Mouse (Mus musculus): ENCODE data around the gene Pnldc1. TPM values are rescaled to one million over a fixed set of nuclear protein-coding genes. Genes with fewer than 3 reads are reported as not detected.

Pnldc1 gene
- polyA plus RNA-seq, 1 experiment from 2014 or later, result 2.2 TPM

DNA sequence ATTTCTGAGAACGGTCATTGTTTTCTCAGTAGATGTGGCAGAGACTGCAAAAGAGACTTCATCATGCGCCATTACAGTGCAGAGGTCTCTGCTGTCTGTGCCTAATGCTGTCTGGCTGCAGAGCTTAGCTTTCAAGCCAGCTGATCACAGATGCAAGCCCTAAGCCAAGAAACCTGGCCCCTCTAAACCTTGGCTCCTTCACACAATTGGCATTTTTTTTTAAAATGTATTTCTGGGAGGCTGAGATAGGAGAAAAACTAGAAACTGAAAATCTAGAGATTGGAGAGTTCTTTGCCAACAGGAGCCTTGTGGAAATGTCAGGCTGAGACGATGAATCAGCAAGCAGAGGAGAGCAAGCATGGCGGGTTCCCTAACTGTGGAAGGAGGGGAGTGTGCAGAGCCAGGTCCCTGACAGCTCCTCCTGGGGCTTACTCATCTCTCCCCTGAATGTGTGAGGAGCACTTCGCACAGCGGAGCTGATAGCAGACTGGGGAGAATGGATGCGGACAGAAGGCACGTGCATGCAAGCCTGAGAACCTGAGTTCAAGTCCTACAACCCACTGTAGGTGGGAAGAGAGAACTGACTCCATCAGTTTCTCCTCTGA, 60.1 kb downstream of the Pnldc1 start:
- WGBS, result 69% methylated on average over 8 of the region's 8 CpGs
- ATAC-seq, result peak; percentile 89
- no peaks in the 10 kb centered on the region for H3K27me3 ChIP-seq (replicated peaks; ENCODE audit: control insufficient read depth, insufficient read depth, low read length)

DNA sequence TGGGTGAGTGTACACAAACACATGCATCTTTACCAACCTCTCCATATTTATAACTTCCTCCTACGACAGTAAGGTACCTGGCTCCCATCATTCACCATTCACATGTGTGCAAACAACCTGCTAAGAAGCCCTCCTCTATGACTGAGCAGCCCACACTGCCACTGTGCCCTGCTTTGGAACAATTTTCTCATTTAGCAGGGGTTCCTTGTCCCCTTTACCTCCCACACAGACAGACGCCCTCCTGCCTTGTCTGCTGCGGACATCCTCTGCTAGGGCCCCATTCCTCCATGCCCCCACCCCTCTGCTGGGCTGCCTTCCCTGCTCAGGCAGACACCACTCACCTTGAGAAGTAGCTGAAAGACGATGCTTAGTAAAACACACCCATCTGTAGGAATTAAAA, 62.3 kb downstream of the Pnldc1 start:
- no peak overlapping the region for H3K9ac ChIP-seq (replicated peaks; ENCODE audit: low read depth, low read length)
- H3K4me1 ChIP-seq (replicated peaks; ENCODE audit: control insufficient read depth, insufficient read depth, low read length), result 0 out of 2 replicates have a peak, but pooled peaks cover 3% of the 10 kb centered on the region
- 73% methylated on average over 4 of the region's 4 CpGs for WGBS

More for the DNA sequence above, 60.1 kb downstream of the Pnldc1 start:
- Histone ChIP-seq H3K4me2 (ENCODE audit: low read length) (no peak overlapping the region), H3K9ac (replicated peaks; ENCODE audit: low read depth, low read length) (no peak overlapping the region), H3K36me3 (ENCODE audit: control insufficient read depth, insufficient read depth) (no peaks in the 10 kb centered on the region), H3K4me3 (replicated peaks; ENCODE audit: low read length) (no peak overlapping the region), H3K27ac (ENCODE audit: low read length) (no peak overlapping the region), H3K4me1 (replicated peaks; ENCODE audit: control insufficient read depth, insufficient read depth, low read length) (0 out of 2 replicates have a peak, but pooled peaks cover 3% of the 10 kb centered on the region), H3K9me3 (ENCODE audit: control insufficient read depth, low read length) (no peaks in the 10 kb centered on the region)

DNA sequence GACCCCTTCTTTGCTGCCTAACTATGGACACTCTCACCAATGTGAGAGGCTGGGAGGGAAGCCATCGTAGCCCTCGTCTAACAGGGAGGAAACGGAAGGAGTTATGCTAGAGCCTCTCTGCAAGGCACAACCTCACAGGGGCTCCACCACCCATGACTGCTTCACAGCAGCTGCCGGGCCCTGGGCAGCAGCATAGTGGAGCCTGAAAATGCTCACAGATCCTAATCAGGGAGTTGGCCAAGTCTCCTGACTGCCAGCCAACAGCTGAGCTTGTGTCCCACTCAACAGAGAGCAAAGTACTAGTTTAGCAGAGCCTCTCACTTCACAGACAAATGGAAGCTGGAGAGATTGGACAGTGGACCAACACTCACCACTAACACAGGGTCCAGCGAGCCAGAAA, 63.6 kb downstream of the Pnldc1 start:
- Histone ChIP-seq H3K4me2 (ENCODE audit: low read length) (no peak overlapping the region), H3K4me3 (replicated peaks; ENCODE audit: low read length) (no peak overlapping the region), H3K9me3 (ENCODE audit: control insufficient read depth, low read length) (no peaks in the 10 kb centered on the region), H3K4me1 (replicated peaks; ENCODE audit: control insufficient read depth, insufficient read depth, low read length) (0 out of 2 replicates have a peak, but pooled peaks cover 3% of the 10 kb centered on the region), H3K27me3 (replicated peaks; ENCODE audit: control insufficient read depth, insufficient read depth, low read length) (no peaks in the 10 kb centered on the region), H3K36me3 (ENCODE audit: control insufficient read depth, insufficient read depth) (no peaks in the 10 kb centered on the region), H3K9ac (replicated peaks; ENCODE audit: low read depth, low read length) (no peak overlapping the region), H3K27ac (ENCODE audit: low read length) (no peak overlapping the region)
- ATAC-seq, result no peak
- WGBS, result 68% methylated on average over 5 of the region's 5 CpGs

More for the DNA sequence above, 62.3 kb downstream of the Pnldc1 start:
- no peak overlapping the region for H3K4me3 ChIP-seq (replicated peaks; ENCODE audit: low read length)
- no peaks in the 10 kb centered on the region for H3K9me3 ChIP-seq (ENCODE audit: control insufficient read depth, low read length)
- H3K36me3 ChIP-seq (ENCODE audit: control insufficient read depth, insufficient read depth), result no peaks in the 10 kb centered on the region
- H3K4me2 ChIP-seq (ENCODE audit: low read length), result no peak overlapping the region
- ATAC-seq, result no peak
- no peak overlapping the region for H3K27ac ChIP-seq (ENCODE audit: low read length)
- H3K27me3 ChIP-seq (replicated peaks; ENCODE audit: control insufficient read depth, insufficient read depth, low read length), result no peaks in the 10 kb centered on the region

DNA sequence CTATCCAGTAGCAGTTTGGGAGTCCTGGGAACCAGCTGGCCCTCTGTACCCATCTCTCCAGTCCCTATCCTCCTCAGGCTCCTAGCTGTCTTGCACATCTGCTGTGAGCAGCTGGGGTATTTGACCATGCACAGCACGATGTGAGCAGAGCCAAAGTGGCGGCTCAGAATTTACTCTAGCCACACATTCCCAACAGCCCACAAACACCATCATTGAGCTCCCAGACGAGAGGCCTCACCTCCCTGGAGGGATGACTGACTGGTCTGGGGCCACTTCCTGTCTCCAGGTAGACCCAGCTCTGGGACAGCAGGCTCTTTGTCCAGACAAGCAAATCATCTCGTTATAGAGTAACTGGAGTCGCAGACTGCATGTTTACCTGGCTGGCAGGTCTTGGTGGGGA, 64.2 kb downstream of the Pnldc1 start:
- no peak overlapping the region for H3K9ac ChIP-seq (replicated peaks; ENCODE audit: low read depth, low read length)
- no peak overlapping the region for H3K4me2 ChIP-seq (ENCODE audit: low read length)
- H3K27me3 ChIP-seq (replicated peaks; ENCODE audit: control insufficient read depth, insufficient read depth, low read length), result no peaks in the 10 kb centered on the region
- no peak overlapping the region for H3K27ac ChIP-seq (ENCODE audit: low read length)
- WGBS, result 47% methylated on average over 5 of the region's 5 CpGs
- no peaks in the 10 kb centered on the region for H3K36me3 ChIP-seq (ENCODE audit: control insufficient read depth, insufficient read depth)
- no peaks in the 10 kb centered on the region for H3K9me3 ChIP-seq (ENCODE audit: control insufficient read depth, low read length)
- no peak overlapping the region for H3K4me3 ChIP-seq (replicated peaks; ENCODE audit: low read length)
- H3K4me1 ChIP-seq (replicated peaks; ENCODE audit: control insufficient read depth, insufficient read depth, low read length), result 0 out of 2 replicates have a peak, but pooled peaks cover 3% of the 10 kb centered on the region
- ATAC-seq, result no peak

DNA sequence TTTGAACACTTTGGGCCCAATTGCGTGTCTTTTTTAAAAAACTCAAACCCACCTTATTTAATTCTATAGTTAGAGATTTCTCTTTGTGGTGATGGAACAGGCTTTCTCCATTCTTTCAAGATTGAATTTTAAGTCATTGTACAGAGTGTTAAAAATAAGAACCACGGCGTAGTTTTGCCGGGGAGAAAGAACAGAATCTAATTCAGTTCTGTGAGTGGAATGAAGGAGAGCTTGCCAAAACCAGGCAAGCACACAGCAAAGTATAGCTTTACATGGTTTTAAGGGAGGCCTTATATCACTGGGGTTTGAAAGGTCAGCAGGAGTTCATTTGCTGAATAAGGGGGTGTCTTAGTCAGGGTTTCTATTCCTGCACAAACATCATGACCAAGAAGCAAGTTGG, 65.5 kb downstream of the Pnldc1 start:
- Histone ChIP-seq H3K4me2 (ENCODE audit: low read length) (no peak overlapping the region), H3K9me3 (ENCODE audit: control insufficient read depth, low read length) (no peaks in the 10 kb centered on the region), H3K27me3 (replicated peaks; ENCODE audit: control insufficient read depth, insufficient read depth, low read length) (no peaks in the 10 kb centered on the region), H3K4me3 (replicated peaks; ENCODE audit: low read length) (no peak overlapping the region), H3K9ac (replicated peaks; ENCODE audit: low read depth, low read length) (no peak overlapping the region), H3K27ac (ENCODE audit: low read length) (no peak overlapping the region), H3K36me3 (ENCODE audit: control insufficient read depth, insufficient read depth) (no peaks in the 10 kb centered on the region), H3K4me1 (replicated peaks; ENCODE audit: control insufficient read depth, insufficient read depth, low read length) (0 out of 2 replicates have a peak, but pooled peaks cover 3% of the 10 kb centered on the region)
- ATAC-seq, result no peak
- 82% methylated on average over 4 of the region's 4 CpGs for WGBS

DNA sequence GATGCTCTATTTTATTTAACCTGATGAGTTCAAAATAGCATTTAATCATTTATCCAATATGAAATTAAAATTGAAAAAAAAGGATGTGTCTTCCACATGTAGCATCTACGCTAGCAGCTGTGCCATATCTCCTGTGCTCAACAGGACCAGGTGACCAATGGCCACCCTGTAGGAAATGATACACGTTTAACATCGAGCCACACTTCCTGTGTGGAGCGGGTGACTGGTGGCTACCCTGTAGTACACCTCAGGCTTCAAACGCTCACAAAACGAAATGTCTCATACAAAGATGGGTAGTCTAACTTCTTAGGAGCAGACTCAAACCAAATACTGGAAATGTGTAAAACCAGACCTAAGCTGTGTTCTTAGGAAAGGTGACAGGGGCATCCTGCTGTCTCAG, 66.2 kb downstream of the Pnldc1 start:
- Histone ChIP-seq H3K4me1 (replicated peaks; ENCODE audit: control insufficient read depth, insufficient read depth, low read length) (no peaks in the 10 kb centered on the region), H3K27me3 (replicated peaks; ENCODE audit: control insufficient read depth, insufficient read depth, low read length) (no peaks in the 10 kb centered on the region), H3K4me2 (ENCODE audit: low read length) (no peak overlapping the region), H3K4me3 (replicated peaks; ENCODE audit: low read length) (no peak overlapping the region), H3K27ac (ENCODE audit: low read length) (no peak overlapping the region), H3K9ac (replicated peaks; ENCODE audit: low read depth, low read length) (no peak overlapping the region), H3K36me3 (ENCODE audit: control insufficient read depth, insufficient read depth) (no peaks in the 10 kb centered on the region), H3K9me3 (ENCODE audit: control insufficient read depth, low read length) (no peaks in the 10 kb centered on the region)
- WGBS, result 89% methylated on average over 6 of the region's 6 CpGs
- ATAC-seq, result no peak

DNA sequence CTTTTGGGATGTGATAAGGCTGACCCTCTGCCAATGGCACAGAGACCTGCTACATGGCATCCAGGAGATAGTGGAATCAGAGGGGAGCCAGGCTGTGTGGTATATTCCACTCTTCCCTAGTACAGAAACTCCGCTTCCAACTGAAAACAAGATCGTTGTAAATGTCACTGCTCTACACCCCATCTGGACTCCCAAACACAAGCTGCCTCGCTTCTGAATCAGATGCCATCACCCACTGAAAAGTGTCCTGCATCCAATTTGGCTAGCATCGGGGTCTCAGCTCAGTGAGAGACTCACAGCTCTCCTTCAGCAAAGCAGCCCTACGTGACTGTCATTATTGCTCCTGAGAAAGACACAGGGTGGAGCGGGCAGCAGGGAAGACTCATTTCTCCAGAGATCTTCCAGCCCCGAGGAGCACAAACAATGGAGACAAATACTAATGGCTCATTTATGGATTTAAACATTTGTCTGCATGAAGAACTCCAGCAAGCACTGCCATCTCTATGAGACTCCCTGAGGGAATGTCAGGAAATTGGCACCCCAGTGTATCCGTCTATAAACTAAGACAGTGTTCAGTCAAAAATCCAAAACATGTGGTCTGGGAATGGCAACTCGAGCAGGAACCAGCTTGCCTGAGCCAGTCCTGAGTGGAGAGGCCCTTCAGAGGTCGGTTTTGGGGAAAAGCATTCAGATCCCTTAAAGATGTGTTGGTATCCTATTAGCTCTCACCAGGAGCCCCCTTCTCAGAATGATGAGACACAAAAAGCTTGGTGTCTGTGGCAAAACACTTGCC, 70.4 kb downstream of the Pnldc1 start:
- ATAC-seq, result peak; percentile 85
- Histone ChIP-seq H3K9me3 (ENCODE audit: control insufficient read depth, low read length) (no peaks in the 10 kb centered on the region), H3K4me1 (replicated peaks; ENCODE audit: control insufficient read depth, insufficient read depth, low read length) (no peaks in the 10 kb centered on the region), H3K9ac (replicated peaks; ENCODE audit: low read depth, low read length) (no peak overlapping the region), H3K4me2 (ENCODE audit: low read length) (no peak overlapping the region), H3K4me3 (replicated peaks; ENCODE audit: low read length) (no peak overlapping the region), H3K36me3 (ENCODE audit: control insufficient read depth, insufficient read depth) (no peaks in the 10 kb centered on the region), H3K27ac (ENCODE audit: low read length) (peak overlapping the region; percentile 13; the same call in 1 of the 2 replicates), H3K27me3 (replicated peaks; ENCODE audit: control insufficient read depth, insufficient read depth, low read length) (no peaks in the 10 kb centered on the region)
- WGBS, result 57% methylated on average over 10 of the region's 10 CpGs

Small RNA genes within 50 kb of the gene (microRNA-seq; reads per million reads assigned to microRNA genes)
- gene Gm24085, result not detected

Other genes starting within 250 kb of the Pnldc1 start
- not detected in 2 replicates for gene Slc22a1, start 234.4 kb downstream of the Pnldc1 start, polyA plus RNA-seq (2015; fragmentation: Nextera tagmentation; extraction: Ambion mirVana)
- gene Igf2r, start 140.6 kb downstream of the Pnldc1 start, polyA plus RNA-seq (2015; fragmentation: Nextera tagmentation; extraction: Ambion mirVana), result 11.9 TPM in 2 replicates
- gene Mas1, start 42.1 kb downstream of the Pnldc1 start, polyA plus RNA-seq (2015; fragmentation: Nextera tagmentation; extraction: Ambion mirVana), result 0.43 and 0.50 TPM in 2 replicates
- gene Mrgprh, start 34.2 kb downstream of the Pnldc1 start, polyA plus RNA-seq (2015; fragmentation: Nextera tagmentation; extraction: Ambion mirVana), result not detected in 2 replicates
- gene Tcp1, start 5.5 kb upstream of the Pnldc1 start, polyA plus RNA-seq (2015; fragmentation: Nextera tagmentation; extraction: Ambion mirVana), result 410 and 457 TPM in 2 replicates
- 122 and 126 TPM in 2 replicates for gene Mrpl18, start 6.1 kb upstream of the Pnldc1 start, polyA plus RNA-seq (2015; fragmentation: Nextera tagmentation; extraction: Ambion mirVana)
- gene Acat3, start 30.4 kb upstream of the Pnldc1 start, polyA plus RNA-seq (2015; fragmentation: Nextera tagmentation; extraction: Ambion mirVana), result 1.0 and 1.1 TPM in 2 replicates
- gene Acat2, start 50.5 kb upstream of the Pnldc1 start, polyA plus RNA-seq (2015; fragmentation: Nextera tagmentation; extraction: Ambion mirVana), result 336 and 338 TPM in 2 replicates
- 155 and 168 TPM in 2 replicates for gene Wtap, start 83.9 kb upstream of the Pnldc1 start, polyA plus RNA-seq (2015; fragmentation: Nextera tagmentation; extraction: Ambion mirVana)
- 107 and 120 TPM in 2 replicates for gene Sod2, start 96.6 kb upstream of the Pnldc1 start, polyA plus RNA-seq (2015; fragmentation: Nextera tagmentation; extraction: Ambion mirVana)
- 0.25 and 0.58 TPM in 2 replicates for gene Gpr31b, start 142.1 kb upstream of the Pnldc1 start, polyA plus RNA-seq (2015; fragmentation: Nextera tagmentation; extraction: Ambion mirVana)
- 0.17 TPM in 1 of 2 replicates, not detected in the other for gene Tcp10b, start 150.9 kb upstream of the Pnldc1 start, polyA plus RNA-seq (2015; fragmentation: Nextera tagmentation; extraction: Ambion mirVana)
- 0.09 and 0.27 TPM in 2 replicates for gene Unc93a, start 221.6 kb upstream of the Pnldc1 start, polyA plus RNA-seq (2015; fragmentation: Nextera tagmentation; extraction: Ambion mirVana)